Mouse (Mus musculus) macrophage (primary cell): Measurements from ENCODE around the gene Nrcam. TPM values are rescaled to one million over a fixed set of nuclear protein-coding genes. Genes with fewer than 3 reads are reported as not detected.

Experiments used
- H3K27ac ChIP-seq: fragments of 350-480 bp; formaldehyde crosslinking; 2 replicates; pipeline ENCODE4 v1.9.0; 2021
- H3K36me3 ChIP-seq: fragments of 350-480 bp; formaldehyde crosslinking; 2 replicates; pipeline ENCODE4 v1.9.0; 2021; ENCODE audit errors: inconsistent target
- H3K4me3 ChIP-seq: fragments of 350-480 bp; formaldehyde crosslinking; 2 replicates; pipeline ENCODE4 v1.9.0; 2021; ENCODE audit errors: inconsistent target
- H3K79me2 ChIP-seq: fragments of 350-480 bp; formaldehyde crosslinking; 2 replicates; pipeline ENCODE4 v1.9.0; 2021; ENCODE audit errors: inconsistent target
- WGBS: methylation state at CpG from one replicate; pipeline ENCODE4 v1.1.7; 2026; ENCODE audit warnings: inconsistent platforms; ENCODE audit not compliant: missing documents; 5-methylcytosine and 5-hydroxymethylcytosine counted together
- polyA plus RNA-seq: library from polyadenylated mRNA; stranded (reverse); fragments of 250-400 nt; gene quantifications from 3 replicates; pipeline ENCODE4 v1.2.4, GENCODE M21; 2018; ENCODE audit warnings: inconsistent platforms

Gene Nrcam
- polyA plus RNA-seq, 1 experiment from 2014 or later, result 9.9 TPM

- Histone ChIP-seq H3K79me2 (no peaks in the 10 kb centered on the region), H3K4me3 (no peak overlapping the region), H3K36me3 (no peaks in the 10 kb centered on the region), H3K27ac (no peak overlapping the region)
These were observed 310.7 kb downstream of the Nrcam start for GRCm38 (mm10) chr12:44639341-44639921.

- 11% methylated on average over 1 of the region's 1 CpGs for WGBS
- Histone ChIP-seq H3K36me3 (no peaks in the 10 kb centered on the region), H3K27ac (no peak overlapping the region), H3K4me3 (no peak overlapping the region), H3K79me2 (no peaks in the 10 kb centered on the region)
These were observed 311.9 kb downstream of the Nrcam start for GRCm38 (mm10) chr12:44640579-44640978.

Other genes starting within 250 kb of the Nrcam start
- gene Dnajb9, start 118.6 kb upstream of the Nrcam start, polyA plus RNA-seq, result 27.8 to 67.1 TPM (median 34.5 TPM) in 3 replicates
- gene Pnpla8, start 107.5 kb upstream of the Nrcam start, polyA plus RNA-seq, result 43.8 to 63.5 TPM (median 56.0 TPM) in 3 replicates